ENCODE assay signal across 22 mouse cellular contexts in the genomic region with DNA sequence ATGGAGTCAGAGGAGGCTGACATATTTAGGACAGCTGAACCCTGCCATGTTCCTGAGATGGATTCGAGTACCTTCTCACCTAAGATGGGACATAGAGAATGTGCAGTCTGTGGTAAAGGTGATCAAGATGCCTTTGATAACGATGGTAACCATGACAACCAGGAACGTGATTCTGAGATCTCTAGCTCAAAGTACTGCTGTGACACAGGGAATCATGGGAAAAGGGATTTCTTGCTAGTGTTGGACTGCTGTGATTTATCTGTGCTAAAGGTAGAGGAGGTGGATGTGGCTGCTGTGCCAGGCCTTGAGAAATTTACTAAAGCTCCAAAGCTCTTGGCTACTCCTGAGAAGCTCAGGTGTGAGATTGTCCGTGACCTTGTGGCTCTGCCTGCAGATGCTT. TPM values are rescaled to one million over a fixed set of nuclear protein-coding genes. Genes with fewer than 3 reads are reported as not detected.
DNase-seq lines count a peak whose midpoint lies in the region; ATAC-seq lines count a peak whose summit lies in the region.
"Had no signal": no experiment of that assay in that cellular context is flagged by ENCODE, and none has a peak within 500 bp of the region (broad histone marks: within the 10 kb centered on the region; RNA-seq: fewer than 3 reads in every experiment).

No protein-coding gene starts in this region.

- no peaks in the 10 kb centered on the region for H3K27me3 ChIP-seq in hindbrain, embryonic 13.5 days
- no peaks in the 10 kb centered on the region for H3K27me3 ChIP-seq in hindbrain, embryonic 11.5 days (ENCODE audit: control insufficient read depth, insufficient read depth, low read length)
- no peaks in the 10 kb centered on the region for H3K27me3 ChIP-seq in neural tube, embryonic 12.5 days (replicated peaks)
- H3K27me3 ChIP-seq: embryonic facial prominence, embryonic 15.5 days; heart, embryonic 13.5 days; kidney, embryonic 15.5 days had no signal

- DNase-seq in hindbrain, embryonic 11.5 days (ENCODE audit: low spot score), result no peak
- DNase-seq in neural tube, embryonic 10.5 days (ENCODE audit: extremely low spot score, low spot score), result no peak
- DNase-seq in induced T-regulatory cell, adult 2 months (ENCODE audit: low read depth), result peak; percentile 6
- no peak for DNase-seq in thymus, postnatal 0 days (ENCODE audit: low spot score)
- no peak for DNase-seq in cerebellum, adult 11-12 months
- DNase-seq: adrenal gland, postnatal 10 days; cerebellum, adult 11 months; cerebellum, postnatal 14 days; embryo, embryonic 11 days; kidney, postnatal 4 days; lung, adult 18-20 months; lung, postnatal 14 days; retina, postnatal 1 day; right cerebral cortex, postnatal 4 days; thymus, adult 2 months had no signal

- no peak overlapping the region for H3K9ac ChIP-seq in hindbrain, embryonic 13.5 days
- H3K9ac ChIP-seq in hindbrain, embryonic 11.5 days (ENCODE audit: low read depth, low read length), result no peak overlapping the region
- no peak overlapping the region for H3K9ac ChIP-seq in neural tube, embryonic 12.5 days
- H3K9ac ChIP-seq: embryonic facial prominence, embryonic 15.5 days; heart, embryonic 13.5 days; kidney, embryonic 15.5 days had no signal

- no peak for ATAC-seq in hindbrain, embryonic 13.5 days (ENCODE audit: low FRiP score)
- no peak for ATAC-seq in hindbrain, embryonic 11.5 days (ENCODE audit: low FRiP score)
- ATAC-seq in neural tube, embryonic 12.5 days (ENCODE audit: low FRiP score, low read depth), result no peak
- ATAC-seq: intestine, embryonic 16.5 days had no signal

- H3K27ac ChIP-seq in hindbrain, embryonic 13.5 days, result 0 out of 2 replicates have a peak overlapping the region, but pooled peaks have one; percentile 8
- no peak overlapping the region for H3K27ac ChIP-seq in hindbrain, embryonic 11.5 days (ENCODE audit: low read depth, low read length)
- H3K27ac ChIP-seq in neural tube, embryonic 12.5 days, result no peak overlapping the region
- H3K27ac ChIP-seq: embryonic facial prominence, embryonic 15.5 days; heart, embryonic 13.5 days; kidney, embryonic 15.5 days had no signal

- no peak overlapping the region for H3K4me3 ChIP-seq in hindbrain, embryonic 13.5 days
- no peak overlapping the region for H3K4me3 ChIP-seq in hindbrain, embryonic 11.5 days (ENCODE audit: low read depth, low read length)
- H3K4me3 ChIP-seq in neural tube, embryonic 12.5 days, result no peak overlapping the region
- H3K4me3 ChIP-seq: embryonic facial prominence, embryonic 15.5 days; heart, embryonic 13.5 days; kidney, embryonic 15.5 days had no signal

- H3K9me3 ChIP-seq in hindbrain, embryonic 13.5 days, result no peaks in the 10 kb centered on the region
- H3K9me3 ChIP-seq in hindbrain, embryonic 11.5 days (ENCODE audit: control insufficient read depth, low read length), result no peaks in the 10 kb centered on the region
- no peaks in the 10 kb centered on the region for H3K9me3 ChIP-seq in neural tube, embryonic 12.5 days
- H3K9me3 ChIP-seq: embryonic facial prominence, embryonic 15.5 days; heart, embryonic 13.5 days; kidney, embryonic 15.5 days had no signal

- 76% methylated on average over 4 of the region's 4 CpGs for WGBS in hindbrain, embryonic 13.5 days
- 88% methylated on average over 4 of the region's 4 CpGs for WGBS in hindbrain, embryonic 11.5 days
- 87% methylated on average over 4 of the region's 4 CpGs for WGBS in neural tube, embryonic 12.5 days

- H3K4me1 ChIP-seq in hindbrain, embryonic 13.5 days (replicated peaks), result peaks cover 21% of the 10 kb centered on the region
- H3K4me1 ChIP-seq in hindbrain, embryonic 11.5 days (replicated peaks; ENCODE audit: control insufficient read depth, insufficient read depth, low read length), result no peaks in the 10 kb centered on the region
- no peaks in the 10 kb centered on the region; the same call in 1 of the 2 replicates for H3K4me1 ChIP-seq in neural tube, embryonic 12.5 days
- H3K4me1 ChIP-seq: kidney, embryonic 15.5 days had no signal

- 0 out of 2 replicates have a peak, but pooled peaks cover 5% of the 10 kb centered on the region for H3K36me3 ChIP-seq in hindbrain, embryonic 13.5 days
- H3K36me3 ChIP-seq in hindbrain, embryonic 11.5 days (ENCODE audit: control insufficient read depth, insufficient read depth, low read length), result no peaks in the 10 kb centered on the region
- no peaks in the 10 kb centered on the region for H3K36me3 ChIP-seq in neural tube, embryonic 12.5 days
- H3K36me3 ChIP-seq: embryonic facial prominence, embryonic 15.5 days; kidney, embryonic 15.5 days had no signal

- no peak overlapping the region for H3K4me2 ChIP-seq in hindbrain, embryonic 13.5 days
- H3K4me2 ChIP-seq in hindbrain, embryonic 11.5 days (replicated peaks; ENCODE audit: low read depth, low read length), result no peak overlapping the region
- H3K4me2 ChIP-seq in neural tube, embryonic 12.5 days (replicated peaks), result peak overlapping the region; percentile 20; the same call in 1 of the 2 replicates
- H3K4me2 ChIP-seq: embryonic facial prominence, embryonic 15.5 days; heart, embryonic 13.5 days; kidney, embryonic 15.5 days; liver, embryonic 11.5 days had no signal

RNA-seq across cellular contexts. Expression of gene 2010111I01Rik, which starts 50.7 kb away (rescaled TPM):
- polyA plus RNA-seq in hindbrain, embryonic 13.5 days (2015; fragmentation: Nextera tagmentation; extraction: Ambion mirVana), result 35.7 and 36.5 TPM in 2 replicates
- polyA plus RNA-seq in hindbrain, embryonic 11.5 days (2014; fragmentation: Nextera tagmentation; extraction: Ambion mirVana), result 41.9 and 46.2 TPM in 2 replicates
- 79.3 and 89.8 TPM in 2 replicates for polyA plus RNA-seq in neural tube, embryonic 12.5 days (2016; fragmentation: Nextera tagmentation; extraction: Ambion mirVana)
- polyA plus RNA-seq in thymus, postnatal 0 days (2015; fragmentation: Nextera tagmentation; extraction: Ambion mirVana), result 60.5 and 69.4 TPM in 2 replicates
